Mouse (Mus musculus) yolk sac, embryonic 10.5 days (tissue): ENCODE results near the gene Dnajc4.
A peak's percentile ranks its signal among the peaks of the same experiment; 100 is the strongest.

Source experiments
- DNase-seq: peaks from one replicate; pipeline ENCODE4 v3.0.0-alpha.2; 2017; ENCODE audit warnings: low spot score

Dnajc4 gene

GRCm38 (mm10) chr19:6975537-6976521 is 16.5 kb downstream of the Dnajc4 start, which contains the start of gene Plcb3:
Gene Plcb3 (minus strand): TSS chr19:6976470.
- DNase-seq: peak; percentile 65

GRCm38 (mm10) chr19:6974211-6975205 is 17.9 kb downstream of the Dnajc4 start, which contains the start of gene Ppp1r14b:
Gene Ppp1r14b (plus strand): TSS chr19:6974968.
- DNase-seq: peak; percentile 94

GRCm38 (mm10) chr19:6973581-6974190 is 18.7 kb downstream of the Dnajc4 start:
- DNase-seq: no peak

DNA sequence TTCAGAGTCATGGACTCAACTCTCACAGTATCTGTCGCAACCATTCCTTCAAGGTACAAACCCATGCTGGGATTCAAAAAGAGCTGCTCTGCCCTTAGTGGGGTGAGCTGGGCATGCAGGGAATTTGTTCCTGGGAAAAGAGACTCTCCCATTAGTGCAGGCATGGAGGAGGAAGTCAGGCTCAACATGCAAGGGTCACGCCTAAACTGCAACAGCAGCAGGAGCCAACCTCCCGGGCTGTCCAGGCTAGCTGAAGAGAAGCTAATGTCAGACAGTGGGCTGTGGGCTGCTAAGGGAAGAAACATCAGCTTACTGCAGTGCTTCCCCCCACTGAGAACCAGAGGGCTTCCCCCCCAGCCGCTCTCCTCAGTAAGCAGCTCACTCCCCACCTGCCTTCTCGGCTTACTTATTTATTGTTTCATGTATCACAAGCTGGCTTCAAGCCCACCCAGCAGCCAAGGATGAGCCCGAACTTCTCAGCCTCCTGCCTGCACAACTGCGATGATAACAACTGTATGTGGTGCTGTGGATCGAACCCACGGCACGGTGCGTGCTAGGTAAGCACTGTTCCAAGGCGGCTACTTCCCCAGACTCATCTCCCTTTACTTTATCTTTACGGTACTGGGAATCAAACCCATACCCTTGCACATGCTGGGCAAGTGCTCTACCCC is 20.0 kb downstream of the Dnajc4 start:
- DNase-seq: no peak

DNA sequence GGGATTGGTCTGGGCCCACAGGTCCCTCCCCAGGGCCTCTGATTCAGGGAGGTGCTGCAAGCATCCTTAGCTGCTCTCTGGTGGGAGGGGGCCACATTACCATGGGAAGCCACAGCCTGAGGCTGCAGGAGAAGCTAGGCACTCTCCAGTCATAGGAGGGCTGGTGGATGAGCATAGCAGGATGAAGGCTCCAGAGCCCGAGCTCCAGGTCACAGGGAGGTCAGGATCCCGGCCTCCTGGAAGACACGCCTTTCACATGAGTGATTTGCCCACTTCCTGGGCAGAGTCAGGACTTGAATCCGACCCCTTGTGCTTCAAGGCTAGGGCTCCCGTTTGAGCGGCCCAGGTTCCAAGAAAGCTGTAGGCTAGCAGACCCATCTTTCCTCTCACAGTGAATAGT is 20.7 kb downstream of the Dnajc4 start:
- DNase-seq: no peak

- DNase-seq: no peak
Measured at GRCm38 (mm10) chr19:6970460-6971085, 21.8 kb downstream of the Dnajc4 start.

GRCm38 (mm10) chr19:6969665-6970381 is 22.5 kb downstream of the Dnajc4 start:
- peak; percentile 79 for DNase-seq

- no peak for DNase-seq
Measured at GRCm38 (mm10) chr19:6969291-6969664, 23.1 kb downstream of the Dnajc4 start.

- no peak for DNase-seq
Measured at GRCm38 (mm10) chr19:6968491-6969271, 23.7 kb downstream of the Dnajc4 start.

DNA sequence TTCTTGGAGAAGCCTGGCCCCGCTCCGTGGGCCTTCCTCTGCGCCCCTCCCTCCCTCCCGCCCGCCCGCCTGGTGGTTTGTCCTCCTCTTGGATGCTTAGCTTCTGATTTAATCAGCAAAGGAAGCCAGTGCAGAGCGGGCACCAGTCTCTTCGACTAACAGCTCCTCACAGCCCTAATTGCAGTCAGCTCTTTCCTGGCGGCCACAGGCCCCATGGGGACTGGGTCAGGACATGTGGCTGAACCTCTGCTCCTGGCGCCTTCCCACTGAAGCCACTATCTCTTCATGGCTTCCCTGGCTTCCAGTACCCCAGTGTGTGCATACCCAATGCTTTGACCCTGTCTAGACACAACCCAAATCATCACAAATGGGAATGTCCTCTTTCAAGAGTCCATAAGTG is 35.9 kb downstream of the Dnajc4 start:
- DNase-seq: no peak

DNA sequence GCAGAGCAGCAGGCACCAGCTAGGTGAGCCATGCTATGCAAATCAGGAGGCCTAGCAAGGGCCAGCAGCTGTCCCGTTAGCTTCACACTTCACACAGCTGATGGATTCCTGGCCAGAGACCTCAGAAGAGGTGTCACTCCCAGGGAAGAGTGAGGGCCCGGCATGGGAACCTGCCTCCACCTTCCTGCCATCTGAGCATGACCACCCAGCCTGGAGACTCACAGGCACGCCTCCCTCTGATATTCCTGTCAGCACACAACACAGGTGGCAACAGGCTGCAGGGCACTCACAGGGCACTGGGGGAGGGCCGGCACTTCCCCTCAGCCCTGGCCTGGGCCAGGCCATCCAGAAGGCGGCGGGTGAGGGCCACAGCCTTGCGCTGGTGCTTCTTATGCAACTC is 36.9 kb downstream of the Dnajc4 start:
- DNase-seq: no peak

DNA sequence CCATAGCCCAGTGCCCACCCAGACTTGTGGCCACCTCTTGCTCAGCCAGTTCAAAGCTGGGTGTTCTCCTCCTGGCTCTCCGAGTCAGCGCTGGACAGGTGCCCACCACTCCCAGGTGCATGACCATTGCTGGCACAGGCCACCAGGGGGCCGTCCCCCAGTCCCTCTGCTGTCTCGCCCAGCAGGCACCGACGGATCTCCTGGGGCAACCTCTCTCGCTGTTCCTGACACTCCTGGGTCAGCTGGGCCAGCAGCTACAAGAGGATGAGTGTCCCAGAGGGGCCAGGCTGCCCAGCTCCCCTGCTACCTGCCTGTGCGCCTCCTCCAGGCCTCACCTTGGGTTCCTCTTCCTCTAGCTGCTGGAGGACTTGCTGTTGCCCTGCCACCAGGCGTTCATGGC is 38.3 kb downstream of the Dnajc4 start:
- no peak for DNase-seq

DNA sequence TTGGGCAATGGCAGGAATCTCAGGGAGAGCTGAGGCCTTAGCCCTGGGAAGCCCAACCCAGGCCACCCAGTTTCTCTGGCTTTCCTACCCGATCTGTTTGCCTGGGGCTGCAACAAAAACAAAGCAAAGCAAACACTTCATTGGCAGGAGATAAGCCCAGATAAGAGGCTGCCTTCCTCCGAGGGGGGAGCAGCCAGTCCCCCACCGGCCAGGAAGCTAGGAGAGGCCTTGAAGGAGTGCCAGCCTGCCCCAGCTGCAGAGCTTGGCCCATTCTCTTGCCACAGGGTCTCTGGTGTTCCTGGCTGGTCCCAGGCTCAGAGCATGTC is 39.7 kb downstream of the Dnajc4 start:
- DNase-seq: peak; percentile 62

- DNase-seq: peak; percentile 80
Measured at GRCm38 (mm10) chr19:6951994-6952711, 40.2 kb downstream of the Dnajc4 start.

DNA sequence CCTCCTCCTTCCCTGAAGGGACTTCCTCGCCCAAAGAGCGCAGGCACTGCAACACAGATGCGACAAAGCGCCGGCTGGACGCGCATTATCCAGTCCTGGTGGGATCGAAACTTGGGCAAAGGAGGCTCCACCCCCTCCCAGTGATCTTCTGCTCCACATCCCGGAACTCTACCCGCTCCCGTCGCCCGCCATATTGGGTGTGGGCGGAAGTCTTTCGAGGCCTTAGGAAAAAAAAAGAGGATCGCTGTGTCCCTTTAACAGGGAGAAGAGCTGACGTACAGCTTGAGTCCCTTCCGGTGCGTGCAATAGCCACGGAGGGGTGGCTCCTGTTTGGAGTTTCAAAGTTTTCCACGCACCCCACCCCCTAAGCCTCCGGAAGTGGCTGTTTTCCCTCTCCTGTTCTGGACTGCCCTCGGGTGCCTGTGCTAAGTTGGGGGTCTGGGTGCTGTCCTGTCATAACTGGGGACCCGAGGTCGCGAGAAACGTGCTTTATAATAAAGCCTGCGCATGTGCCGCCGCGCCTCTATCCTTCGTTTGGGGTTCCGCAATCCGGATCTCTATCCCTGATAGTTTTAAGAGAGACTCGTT is 40.9 kb downstream of the Dnajc4 start:
- DNase-seq: peak; percentile 95

GRCm38 (mm10) chr19:6950613-6951153 is 41.7 kb downstream of the Dnajc4 start:
- peak; percentile 75 for DNase-seq

GRCm38 (mm10) chr19:6949951-6950350 is 42.4 kb downstream of the Dnajc4 start:
- no peak for DNase-seq

GRCm38 (mm10) chr19:6949532-6949931 is 42.8 kb downstream of the Dnajc4 start:
- no peak for DNase-seq
